In genomic region chr11:101963043-101963442, GRCm38 (mm10) we compare ENCODE assay signal across 10 mouse cellular contexts. TPM values are rescaled to one million over a fixed set of nuclear protein-coding genes. Genes with fewer than 3 reads are reported as not detected.
DNase-seq lines count a peak whose midpoint lies in the region; ATAC-seq and TF ChIP-seq lines count a peak whose summit lies in the region.
"Had no signal": no experiment of that assay in that cellular context is flagged by ENCODE, and none has a peak within 500 bp of the region (broad histone marks: within the 10 kb centered on the region; RNA-seq: fewer than 3 reads in every experiment).

No protein-coding gene starts in this region.

- no peak for TF ChIP-seq EP300 in heart, postnatal 0 days (IDR thresholded peaks at IDR 0.05; ENCODE audit: low read depth)

- ATAC-seq in heart, postnatal 0 days (ENCODE audit: insufficient read depth, low read depth), result no peak
- ATAC-seq in embryonic facial prominence, embryonic 13.5 days (ENCODE audit: insufficient number of reproducible peaks, insufficient read depth, low FRiP score, low TSS enrichment, low read depth), result no peak
- no peak for ATAC-seq in hindbrain, embryonic 14.5 days (ENCODE audit: low FRiP score)
- ATAC-seq in midbrain, embryonic 13.5 days, result 0 out of 2 replicates have a peak, but pooled peaks have one; percentile 29
- ATAC-seq in megakaryocyte-erythroid progenitor cell, adult 5-6 weeks (replicated peaks; ENCODE audit: low FRiP score, low TSS enrichment, poor library complexity, severe bottlenecking), result no peak

- H3K27ac ChIP-seq in heart, postnatal 0 days (ENCODE audit: low read depth), result peak overlapping the region; percentile 54; the same call in 1 of the 2 replicates
- no peak overlapping the region for H3K27ac ChIP-seq in embryonic facial prominence, embryonic 13.5 days
- no peak overlapping the region for H3K27ac ChIP-seq in hindbrain, embryonic 14.5 days
- H3K27ac ChIP-seq in midbrain, embryonic 13.5 days, result no peak overlapping the region

- no peak for DNase-seq in heart, postnatal 0 days (ENCODE audit: low spot score)
- no peak for DNase-seq in heart, postnatal 10 days
- DNase-seq in hindbrain, embryonic 14.5 days (ENCODE audit: low spot score), result no peak
- no peak for DNase-seq in spleen, postnatal 14 days (ENCODE audit: low spot score in 2 of 2)
- DNase-seq in left cerebral cortex, adult 8-10 months (ENCODE audit: low spot score in 2 of 2), result no peak

- intact Hi-C loops in heart, postnatal 10 days (cut with DNase I), result no loop called here

- no peak for TF ChIP-seq CTCF in heart, postnatal 0 days (IDR thresholded peaks at IDR 0.05; ENCODE audit: low read depth)

- peak overlapping the region; percentile 58 for H3K9ac ChIP-seq in heart, postnatal 0 days (replicated peaks; ENCODE audit: low read depth, low read length)
- H3K9ac ChIP-seq in embryonic facial prominence, embryonic 13.5 days, result peak overlapping the region; percentile 66; the same call in 1 of the 2 replicates
- peak overlapping the region; percentile 69; the same call in 1 of the 2 replicates for H3K9ac ChIP-seq in hindbrain, embryonic 14.5 days
- H3K9ac ChIP-seq in midbrain, embryonic 13.5 days (replicated peaks), result peak overlapping the region; percentile 70; the same call in 1 of the 2 replicates

- peaks cover 18% of the 10 kb centered on the region for H3K4me1 ChIP-seq in heart, postnatal 0 days (ENCODE audit: control insufficient read depth, insufficient read depth)
- H3K4me1 ChIP-seq in embryonic facial prominence, embryonic 13.5 days, result peaks cover 25% of the 10 kb centered on the region
- H3K4me1 ChIP-seq in hindbrain, embryonic 14.5 days (replicated peaks; ENCODE audit: control insufficient read depth, insufficient read depth, low read length), result 0 out of 2 replicates have a peak, but pooled peaks cover 11% of the 10 kb centered on the region
- H3K4me1 ChIP-seq in midbrain, embryonic 13.5 days (replicated peaks), result peaks cover 34% of the 10 kb centered on the region

- H3K36me3 ChIP-seq in heart, postnatal 0 days (replicated peaks; ENCODE audit: control insufficient read depth, insufficient read depth, low read length), result no peaks in the 10 kb centered on the region
- H3K36me3 ChIP-seq in embryonic facial prominence, embryonic 13.5 days, result no peaks in the 10 kb centered on the region
- no peaks in the 10 kb centered on the region for H3K36me3 ChIP-seq in hindbrain, embryonic 14.5 days (replicated peaks; ENCODE audit: control insufficient read depth, insufficient read depth)
- H3K36me3 ChIP-seq in midbrain, embryonic 13.5 days, result no peaks in the 10 kb centered on the region
- H3K36me3 ChIP-seq: G1E had no signal

- peak overlapping the region; percentile 94 for H3K4me2 ChIP-seq in heart, postnatal 0 days (ENCODE audit: low read depth, low read length)
- H3K4me2 ChIP-seq in embryonic facial prominence, embryonic 13.5 days, result peak overlapping the region; percentile 97
- peak overlapping the region; percentile 95 for H3K4me2 ChIP-seq in hindbrain, embryonic 14.5 days (replicated peaks)
- peak overlapping the region; percentile 90 for H3K4me2 ChIP-seq in midbrain, embryonic 13.5 days (replicated peaks)

- H3K4me3 ChIP-seq in heart, postnatal 0 days (ENCODE audit: low read depth, low read length), result peak overlapping the region; percentile 65
- H3K4me3 ChIP-seq in embryonic facial prominence, embryonic 13.5 days, result peak overlapping the region; percentile 55
- H3K4me3 ChIP-seq in hindbrain, embryonic 14.5 days (replicated peaks; ENCODE audit: low read length), result peak overlapping the region; percentile 56
- peak overlapping the region; percentile 59 for H3K4me3 ChIP-seq in midbrain, embryonic 13.5 days (replicated peaks)

- no peaks in the 10 kb centered on the region for H3K9me3 ChIP-seq in heart, postnatal 0 days (replicated peaks; ENCODE audit: control insufficient read depth, low read length)
- H3K9me3 ChIP-seq in embryonic facial prominence, embryonic 13.5 days, result no peaks in the 10 kb centered on the region
- H3K9me3 ChIP-seq in hindbrain, embryonic 14.5 days (ENCODE audit: control insufficient read depth, low read length), result no peaks in the 10 kb centered on the region
- no peaks in the 10 kb centered on the region for H3K9me3 ChIP-seq in midbrain, embryonic 13.5 days

- 8% methylated on average over 11 of the region's 11 CpGs for WGBS in heart, postnatal 0 days
- 2% methylated on average over 11 of the region's 11 CpGs for WGBS in embryonic facial prominence, embryonic 13.5 days
- 3% methylated on average over 11 of the region's 11 CpGs for WGBS in hindbrain, embryonic 14.5 days
- WGBS in midbrain, embryonic 13.5 days, result 2% methylated on average over 11 of the region's 11 CpGs

- H3K27me3 ChIP-seq in heart, postnatal 0 days (ENCODE audit: control insufficient read depth, insufficient read depth, low read length), result peaks cover 71% of the 10 kb centered on the region
- peaks cover 80% of the 10 kb centered on the region for H3K27me3 ChIP-seq in embryonic facial prominence, embryonic 13.5 days
- peaks cover 62% of the 10 kb centered on the region for H3K27me3 ChIP-seq in hindbrain, embryonic 14.5 days (ENCODE audit: control insufficient read depth, insufficient read depth, low read length)
- H3K27me3 ChIP-seq in midbrain, embryonic 13.5 days, result peaks cover 90% of the 10 kb centered on the region

RNA-seq across cellular contexts. Expression of gene Sost, which starts 3.8 kb away (rescaled TPM):
- total RNA-seq in heart, postnatal 0 days (2014; rRNA removed; ENCODE audit: low replicate concordance), result 6.5 and 21.2 TPM in 2 replicates
- polyA plus RNA-seq in heart, postnatal 0 days (2015; fragmentation: Nextera tagmentation; extraction: Ambion mirVana), result 2.7 and 2.8 TPM in 2 replicates
- 1 to 10 TPM; 1.5 to 2.2 TPM for total RNA-seq in heart, postnatal 10 days (2021)
- 0.41 and 0.42 TPM in 2 replicates for polyA plus RNA-seq in embryonic facial prominence, embryonic 13.5 days (2015; fragmentation: Nextera tagmentation; extraction: Ambion mirVana)
- not detected in 2 replicates for polyA plus RNA-seq in hindbrain, embryonic 14.5 days (2014; fragmentation: Nextera tagmentation; extraction: Ambion mirVana)
- 0.07 and 0.24 TPM in 2 replicates for polyA plus RNA-seq in midbrain, embryonic 13.5 days (2015; fragmentation: Nextera tagmentation; extraction: Ambion mirVana)
- total RNA-seq in megakaryocyte-erythroid progenitor cell, adult 5-6 weeks (2014; fragmentation: Nextera tagmentation), result not detected in 2 replicates
- not detected in 2 replicates for total RNA-seq in megakaryocyte-erythroid progenitor cell, adult 5-6 weeks (2017)
- under 1 TPM in 1 of 4 experiments, not detected in 3; 0.19 TPM for total RNA-seq in left cerebral cortex, adult 8-10 months (2022)
- total RNA-seq: G1E had no signal
- polyA plus RNA-seq: G1E; small intestine, adult 2 months had no signal

RNA-seq across cellular contexts. Expression of gene Cfap97d1, which starts 21.0 kb away (rescaled TPM):
- total RNA-seq in heart, postnatal 0 days (2014; rRNA removed; ENCODE audit: low replicate concordance), result not detected in 2 replicates
- not detected in 2 replicates for polyA plus RNA-seq in heart, postnatal 0 days (2015; fragmentation: Nextera tagmentation; extraction: Ambion mirVana)
- not detected for total RNA-seq in heart, postnatal 10 days (2021)
- polyA plus RNA-seq in embryonic facial prominence, embryonic 13.5 days (2015; fragmentation: Nextera tagmentation; extraction: Ambion mirVana), result not detected in 2 replicates
- not detected in 2 replicates for polyA plus RNA-seq in hindbrain, embryonic 14.5 days (2014; fragmentation: Nextera tagmentation; extraction: Ambion mirVana)
- not detected in 2 replicates for polyA plus RNA-seq in midbrain, embryonic 13.5 days (2015; fragmentation: Nextera tagmentation; extraction: Ambion mirVana)
- total RNA-seq in megakaryocyte-erythroid progenitor cell, adult 5-6 weeks (2014; fragmentation: Nextera tagmentation), result not detected in 2 replicates
- total RNA-seq in megakaryocyte-erythroid progenitor cell, adult 5-6 weeks (2017), result not detected in 2 replicates
- total RNA-seq in left cerebral cortex, adult 8-10 months (2022), result not detected
- total RNA-seq: G1E had no signal
- polyA plus RNA-seq: G1E; small intestine, adult 2 months had no signal

RNA-seq across cellular contexts. Expression of gene Dusp3, which starts 23.8 kb away (rescaled TPM):
- total RNA-seq in heart, postnatal 0 days (2014; rRNA removed; ENCODE audit: low replicate concordance), result 106 and 118 TPM in 2 replicates
- 67.9 and 75.7 TPM in 2 replicates for polyA plus RNA-seq in heart, postnatal 0 days (2015; fragmentation: Nextera tagmentation; extraction: Ambion mirVana)
- 100 to 1,000 TPM; 145 to 170 TPM for total RNA-seq in heart, postnatal 10 days (2021)
- 12.1 and 14.0 TPM in 2 replicates for polyA plus RNA-seq in embryonic facial prominence, embryonic 13.5 days (2015; fragmentation: Nextera tagmentation; extraction: Ambion mirVana)
- 24.0 and 24.7 TPM in 2 replicates for polyA plus RNA-seq in hindbrain, embryonic 14.5 days (2014; fragmentation: Nextera tagmentation; extraction: Ambion mirVana)
- polyA plus RNA-seq in midbrain, embryonic 13.5 days (2015; fragmentation: Nextera tagmentation; extraction: Ambion mirVana), result 11.3 and 11.8 TPM in 2 replicates
- total RNA-seq in megakaryocyte-erythroid progenitor cell, adult 5-6 weeks (2014; fragmentation: Nextera tagmentation), result 0.28 and 0.96 TPM in 2 replicates
- 0.70 and 1.3 TPM in 2 replicates for total RNA-seq in megakaryocyte-erythroid progenitor cell, adult 5-6 weeks (2017)
- total RNA-seq in left cerebral cortex, adult 8-10 months (2022), result 100 to 1,000 TPM; 194 to 239 (median 216) TPM

Comparison
In these comparisons a context has a peak if more than half of its experiments do, and no peak if none do; other contexts are left out.
1. RNA of gene Dusp3, which starts 23.8 kb away (total RNA-seq): 194 to 239 TPM in left cerebral cortex, adult 8-10 months, 145 to 170 TPM in heart, postnatal 10 days and 106 to 118 TPM in heart, postnatal 0 days; 0.28 to 1.3 TPM in megakaryocyte-erythroid progenitor cell, adult 5-6 weeks; every median in the first group is over 10 times any median in the second.
2. Peak in every context shown above with its lines, with median percentiles within 50 percentile points of each other: H3K4me2 ChIP-seq, H3K4me3 ChIP-seq and H3K9ac ChIP-seq.